Mouse (Mus musculus) liver, embryonic 16.5 days (tissue): ENCODE data around the gene Dand5. TPM values are rescaled to one million over a fixed set of nuclear protein-coding genes. Genes with fewer than 3 reads are reported as not detected.

Experiments
- ATAC-seq: fragments of 200-750 bp; cut with Nextera tagmentation; 2 replicates; pipeline ENCODE4 v1.8.0; 2017; ENCODE audit warnings: low read depth, mild to moderate bottlenecking, moderate number of reproducible peaks, moderate library complexity
- H3K27ac ChIP-seq: fragments of 300-500 bp; sonication (generic); 2 replicates; pipeline ENCODE4 v1.5.1; 2014; ENCODE audit warnings: mild to moderate bottlenecking, low read length
- H3K27me3 ChIP-seq: fragments of 300-500 bp; sonication (generic); 2 replicates; pipeline ENCODE4 v1.6.1; 2014; ENCODE audit warnings: low read depth, low read length, mixed read lengths; ENCODE audit not compliant: control insufficient read depth, insufficient read depth
- H3K36me3 ChIP-seq: fragments of 300-500 bp; sonication (generic); 2 replicates; pipeline ENCODE4 v1.6.1; 2014; ENCODE audit warnings: mild to moderate bottlenecking; ENCODE audit not compliant: control insufficient read depth, insufficient read depth
- H3K4me1 ChIP-seq: fragments of 300-500 bp; sonication (generic); 2 replicates; pipeline ENCODE4 v1.6.1; 2014; ENCODE audit warnings: low read depth, low read length, mixed read lengths; ENCODE audit not compliant: control insufficient read depth
- H3K4me2 ChIP-seq: fragments of 300-500 bp; sonication (generic); 2 replicates; pipeline ENCODE4 v1.6.1; 2014; ENCODE audit warnings: low read depth, low read length, mixed read lengths
- H3K4me3 ChIP-seq: fragments of 300-500 bp; sonication (generic); 2 replicates; pipeline ENCODE4 v1.5.1; 2014; ENCODE audit warnings: low read depth, mild to moderate bottlenecking, low read length
- H3K9ac ChIP-seq: fragments of 300-500 bp; sonication (generic); 2 replicates; pipeline ENCODE4 v1.6.1; 2014; ENCODE audit warnings: low read depth, low read length
- H3K9me3 ChIP-seq: fragments of 300-500 bp; sonication (generic); replicated peaks from 2 replicates; pipeline ENCODE4 v1.6.1; 2016; ENCODE audit warnings: low read length; ENCODE audit not compliant: control insufficient read depth
- WGBS: fragments of 180-500 bp; shearing (Covaris S2); extraction: QIAGEN DNeasy Blood & Tissue Kit; methylation state at CpG from one replicate; pipeline ENCODE4 v1.1.7; 2014; ENCODE audit not compliant: insufficient replicate concordance; 5-methylcytosine and 5-hydroxymethylcytosine counted together
- polyA plus RNA-seq: library from polyadenylated mRNA; unstranded; fragments of >200 nt; fragmentation: Nextera tagmentation; extraction: Ambion mirVana; gene quantifications from 2 replicates; pipeline ENCODE4 v1.2.1, GENCODE M21; 2015

The Dand5 gene
- polyA plus RNA-seq, 1 experiment from 2014 or later, result 3.0 TPM

- Histone ChIP-seq H3K27me3 (peaks cover 50% of the 10 kb centered on the region), H3K4me2 (no peak overlapping the region), H3K36me3 (no peaks in the 10 kb centered on the region), H3K9ac (no peak overlapping the region), H3K27ac (no peak overlapping the region), H3K4me3 (no peak overlapping the region), H3K4me1 (peaks cover 20% of the 10 kb centered on the region), H3K9me3 (no peaks in the 10 kb centered on the region)
- WGBS, result 78% methylated on average over 15 of the region's 15 CpGs
- ATAC-seq, result no peak
These were observed 25.3 kb downstream of the Dand5 start for GRCm38 (mm10) chr8:84797256-84797797.

DNA sequence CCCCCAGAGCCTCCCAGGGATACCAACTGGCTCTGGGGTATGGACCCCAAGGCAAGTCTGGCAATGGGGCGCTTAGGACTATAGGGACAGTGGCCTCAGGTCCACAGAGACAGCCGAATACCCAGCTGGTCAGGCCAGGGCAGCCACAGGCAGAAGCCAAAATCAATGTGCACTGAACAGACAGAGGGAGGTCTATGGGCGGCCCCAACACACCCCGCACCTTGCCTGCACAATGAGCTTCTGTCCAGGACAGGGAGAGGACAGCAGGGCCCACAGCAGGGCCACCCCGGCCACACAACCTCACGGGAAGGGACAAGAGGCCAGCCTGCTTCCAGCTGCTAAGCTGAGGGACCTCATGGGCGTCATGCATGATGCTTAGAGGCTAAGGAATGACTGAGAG, 28.1 kb downstream of the Dand5 start:
- Histone ChIP-seq H3K9me3 (no peaks in the 10 kb centered on the region), H3K27me3 (peaks cover 41% of the 10 kb centered on the region), H3K27ac (no peak overlapping the region), H3K9ac (no peak overlapping the region), H3K4me3 (no peak overlapping the region), H3K36me3 (no peaks in the 10 kb centered on the region), H3K4me2 (no peak overlapping the region), H3K4me1 (peaks cover 10% of the 10 kb centered on the region)
- no peak for ATAC-seq
- whole genome bisulfite sequencing, result 68% methylated on average over 7 of the region's 7 CpGs

GRCm38 (mm10) chr8:84793791-84794485, 28.7 kb downstream of the Dand5 start:
- Histone ChIP-seq H3K4me3 (no peak overlapping the region), H3K4me2 (no peak overlapping the region), H3K27ac (no peak overlapping the region), H3K9ac (no peak overlapping the region), H3K36me3 (no peaks in the 10 kb centered on the region), H3K4me1 (peaks cover 5% of the 10 kb centered on the region), H3K9me3 (no peaks in the 10 kb centered on the region), H3K27me3 (peaks cover 41% of the 10 kb centered on the region)
- 65% methylated on average over 13 of the region's 13 CpGs for WGBS
- no peak for ATAC-seq

GRCm38 (mm10) chr8:84793134-84793533, 29.5 kb downstream of the Dand5 start:
- 64% methylated on average over 9 of the region's 9 CpGs for WGBS
- Histone ChIP-seq H3K4me2 (no peak overlapping the region), H3K4me1 (no peaks in the 10 kb centered on the region)

DNA sequence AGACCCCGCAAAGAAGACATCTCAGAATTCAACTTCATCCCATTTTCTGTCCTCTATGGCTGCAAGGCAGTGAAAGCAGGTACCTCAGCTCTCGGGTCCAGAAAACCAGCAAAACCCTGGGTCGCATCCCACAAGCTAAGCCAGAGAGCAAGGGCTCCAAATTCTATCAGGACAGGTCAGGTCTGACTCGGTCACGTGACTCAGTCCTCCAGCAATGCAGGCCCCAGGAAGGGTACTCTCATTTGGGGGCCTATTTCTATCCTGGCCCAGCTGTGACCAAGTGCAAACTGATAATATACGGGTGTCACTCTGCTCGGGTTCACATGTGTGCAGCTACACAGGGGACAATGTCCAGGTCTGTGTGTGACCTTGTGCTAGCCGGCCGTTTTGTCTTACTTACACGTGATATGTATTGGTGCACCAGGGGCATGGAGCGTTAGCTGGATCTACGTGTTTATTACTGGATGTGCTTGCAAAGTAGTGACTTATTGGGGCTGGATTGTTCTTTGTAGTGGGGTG, 30.1 kb downstream of the Dand5 start:
- H3K4me1 ChIP-seq, result no peaks in the 10 kb centered on the region
- no peaks in the 10 kb centered on the region for H3K36me3 ChIP-seq
- peaks cover 41% of the 10 kb centered on the region for H3K27me3 ChIP-seq
- H3K4me3 ChIP-seq, result no peak overlapping the region
- H3K27ac ChIP-seq, result no peak overlapping the region
- no peak overlapping the region for H3K4me2 ChIP-seq
- no peaks in the 10 kb centered on the region for H3K9me3 ChIP-seq
- H3K9ac ChIP-seq, result no peak overlapping the region
- no peak for ATAC-seq
- 70% methylated on average over 12 of the region's 12 CpGs for WGBS

More at GRCm38 (mm10) chr8:84793134-84793533, 29.5 kb downstream of the Dand5 start:
- ATAC-seq, result no peak
- peaks cover 41% of the 10 kb centered on the region for H3K27me3 ChIP-seq
- no peak overlapping the region for H3K4me3 ChIP-seq
- H3K9ac ChIP-seq, result no peak overlapping the region
- H3K9me3 ChIP-seq, result no peaks in the 10 kb centered on the region
- no peaks in the 10 kb centered on the region for H3K36me3 ChIP-seq
- no peak overlapping the region for H3K27ac ChIP-seq

DNA sequence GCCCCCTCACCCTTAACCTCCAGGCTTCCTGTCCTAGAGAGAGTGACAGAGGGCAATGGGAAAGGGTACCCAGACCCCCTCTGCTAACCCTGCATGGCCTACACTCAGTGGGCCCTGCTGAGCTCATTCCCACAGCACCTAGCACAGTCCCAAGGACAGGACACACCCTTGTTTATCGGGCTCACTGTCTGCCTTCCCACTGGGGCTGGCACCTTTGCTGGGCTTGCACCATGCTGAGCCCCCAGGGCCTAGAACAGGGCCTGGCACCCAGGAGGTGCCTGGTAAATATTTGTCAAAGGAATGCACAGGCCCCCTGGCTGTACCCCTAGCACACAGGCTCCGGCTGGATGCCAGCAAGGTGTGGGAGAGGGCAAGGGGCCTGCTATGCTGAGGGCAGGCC, 32.1 kb downstream of the Dand5 start:
- ATAC-seq, result no peak

DNA sequence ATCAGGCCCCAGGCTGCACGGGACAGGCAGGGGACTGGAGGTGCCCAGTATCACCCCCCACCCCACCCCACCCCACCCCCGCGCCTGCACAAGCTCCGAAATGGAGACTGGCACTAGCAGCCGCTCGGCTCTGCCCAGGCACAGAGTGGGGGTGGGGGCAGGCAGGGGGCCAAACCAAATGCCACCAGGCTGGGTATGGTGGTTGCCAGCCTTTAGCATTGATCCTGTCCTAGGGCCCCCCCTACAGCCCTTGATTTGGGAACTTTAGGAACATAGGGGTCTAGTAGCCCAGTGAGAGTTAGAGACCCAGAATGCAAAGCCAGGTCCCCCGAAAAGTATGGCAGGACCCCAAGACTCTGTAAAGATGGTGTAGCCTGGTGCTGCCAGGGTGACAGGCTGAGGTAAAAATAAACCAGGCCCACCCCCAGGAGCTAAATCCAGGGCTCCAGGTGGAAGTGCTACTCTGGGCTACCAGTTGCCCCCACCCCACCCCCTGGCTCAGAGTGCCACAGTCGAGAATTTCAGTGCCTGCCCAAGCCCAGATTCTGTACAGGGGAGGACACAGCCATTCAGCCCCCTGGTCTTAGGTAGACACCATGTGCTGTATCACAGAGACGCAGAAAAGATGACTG, 32.7 kb downstream of the Dand5 start:
- H3K36me3 ChIP-seq, result no peaks in the 10 kb centered on the region
- no peaks in the 10 kb centered on the region for H3K9me3 ChIP-seq
- no peak overlapping the region for H3K9ac ChIP-seq
- H3K27ac ChIP-seq, result no peak overlapping the region
- WGBS, result 75% methylated on average over 9 of the region's 9 CpGs
- no peaks in the 10 kb centered on the region for H3K4me1 ChIP-seq
- H3K27me3 ChIP-seq, result peaks cover 57% of the 10 kb centered on the region
- no peak for ATAC-seq
- no peak overlapping the region for H3K4me3 ChIP-seq
- H3K4me2 ChIP-seq, result no peak overlapping the region

More for the DNA sequence above, 32.1 kb downstream of the Dand5 start:
- no peak overlapping the region for H3K27ac ChIP-seq
- 60% methylated on average over 2 of the region's 2 CpGs for WGBS
- no peaks in the 10 kb centered on the region for H3K36me3 ChIP-seq
- H3K9ac ChIP-seq, result no peak overlapping the region
- H3K27me3 ChIP-seq, result peaks cover 54% of the 10 kb centered on the region
- H3K4me3 ChIP-seq, result no peak overlapping the region
- no peaks in the 10 kb centered on the region for H3K4me1 ChIP-seq
- H3K9me3 ChIP-seq, result no peaks in the 10 kb centered on the region
- no peak overlapping the region for H3K4me2 ChIP-seq

DNA sequence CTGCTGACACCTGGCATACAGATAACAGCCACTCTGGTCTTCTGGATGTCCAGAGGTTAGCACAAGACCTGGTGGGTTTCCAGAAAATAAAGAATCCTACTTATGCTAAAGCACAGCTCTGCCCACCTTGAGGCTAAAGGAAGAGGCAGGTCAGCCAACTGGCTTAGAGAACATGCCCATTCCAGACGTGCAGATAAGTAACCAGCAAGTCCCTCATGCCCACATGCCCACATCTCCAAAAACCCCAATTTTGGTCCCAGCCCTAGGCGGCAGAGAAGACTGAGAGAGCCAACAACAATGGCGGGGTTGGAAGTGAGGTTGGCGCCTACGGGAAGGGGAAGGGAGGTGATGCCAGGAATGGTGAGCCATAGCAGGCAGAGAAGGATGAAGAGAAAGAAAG, 33.3 kb downstream of the Dand5 start:
- Histone ChIP-seq H3K4me2 (no peak overlapping the region), H3K9me3 (no peaks in the 10 kb centered on the region), H3K4me1 (no peaks in the 10 kb centered on the region; the same call in 1 of the 2 replicates), H3K36me3 (no peaks in the 10 kb centered on the region), H3K27me3 (peaks cover 63% of the 10 kb centered on the region), H3K4me3 (no peak overlapping the region), H3K27ac (no peak overlapping the region), H3K9ac (no peak overlapping the region)
- no peak for ATAC-seq
- WGBS, result 51% methylated on average over 5 of the region's 5 CpGs

- 40% methylated on average over 11 of the region's 11 CpGs for WGBS
- H3K4me1 ChIP-seq, result no peaks in the 10 kb centered on the region; the same call in 1 of the 2 replicates
- no peak overlapping the region for H3K4me3 ChIP-seq
These were observed 33.7 kb downstream of the Dand5 start for GRCm38 (mm10) chr8:84788896-84789295.

More at GRCm38 (mm10) chr8:84788896-84789295, 33.7 kb downstream of the Dand5 start:
- Histone ChIP-seq H3K27ac (no peak overlapping the region), H3K9ac (no peak overlapping the region), H3K9me3 (no peaks in the 10 kb centered on the region), H3K27me3 (peaks cover 68% of the 10 kb centered on the region), H3K36me3 (no peaks in the 10 kb centered on the region), H3K4me2 (no peak overlapping the region)
- no peak for ATAC-seq
